Mouse (Mus musculus): ENCODE results near the gene Pik3r4. TPM values are rescaled to one million over a fixed set of nuclear protein-coding genes. Genes with fewer than 3 reads are reported as not detected.

The Pik3r4 gene
- polyA plus RNA-seq, 1 experiment = 16.6 TPM

DNA sequence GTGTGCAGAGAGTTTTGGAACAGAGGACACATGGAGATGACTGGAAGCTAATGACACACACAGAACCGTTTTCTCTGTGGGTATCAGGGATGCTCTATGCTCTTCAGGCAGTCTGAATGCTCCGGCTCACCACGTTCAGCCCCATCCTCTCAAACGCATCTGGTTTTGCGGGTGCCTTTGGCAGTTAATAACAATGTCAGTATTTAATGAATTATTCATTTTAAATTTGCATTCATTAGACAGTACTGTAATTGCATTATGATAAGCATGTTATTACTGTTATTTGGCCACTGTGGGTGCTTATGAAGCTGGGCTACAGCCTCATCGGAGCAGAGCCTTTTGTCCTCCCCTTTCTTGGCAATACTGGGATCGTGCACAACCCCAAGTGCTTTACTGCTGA is 38.6 kb downstream of the Pik3r4 start:
- Histone ChIP-seq H3K27me3 (replicated peaks; ENCODE audit: control insufficient read depth, insufficient read depth, low read length) (no peaks in the 10 kb centered on the region), H3K27ac (ENCODE audit: insufficient read depth, low read depth, low read length) (no peak overlapping the region), H3K4me1 (ENCODE audit: control insufficient read depth, insufficient read depth, low read length) (no peaks in the 10 kb centered on the region), H3K36me3 (ENCODE audit: control insufficient read depth, insufficient read depth, low read length) (peaks cover 4% of the 10 kb centered on the region), H3K4me3 (ENCODE audit: insufficient read depth, low read depth, low read length) (no peak overlapping the region)
- TF ChIP-seq CTCF (conservative IDR thresholded peaks at IDR 0.05; ENCODE audit: insufficient read depth, insufficient read length, low read depth, low read length) (no peak), POLR2A (IDR thresholded peaks at IDR 0.05; ENCODE audit: low read depth, low read length) (no peak)
- DNase-seq = no peak
- WGBS = 87% methylated on average over 7 of the region's 7 CpGs

DNA sequence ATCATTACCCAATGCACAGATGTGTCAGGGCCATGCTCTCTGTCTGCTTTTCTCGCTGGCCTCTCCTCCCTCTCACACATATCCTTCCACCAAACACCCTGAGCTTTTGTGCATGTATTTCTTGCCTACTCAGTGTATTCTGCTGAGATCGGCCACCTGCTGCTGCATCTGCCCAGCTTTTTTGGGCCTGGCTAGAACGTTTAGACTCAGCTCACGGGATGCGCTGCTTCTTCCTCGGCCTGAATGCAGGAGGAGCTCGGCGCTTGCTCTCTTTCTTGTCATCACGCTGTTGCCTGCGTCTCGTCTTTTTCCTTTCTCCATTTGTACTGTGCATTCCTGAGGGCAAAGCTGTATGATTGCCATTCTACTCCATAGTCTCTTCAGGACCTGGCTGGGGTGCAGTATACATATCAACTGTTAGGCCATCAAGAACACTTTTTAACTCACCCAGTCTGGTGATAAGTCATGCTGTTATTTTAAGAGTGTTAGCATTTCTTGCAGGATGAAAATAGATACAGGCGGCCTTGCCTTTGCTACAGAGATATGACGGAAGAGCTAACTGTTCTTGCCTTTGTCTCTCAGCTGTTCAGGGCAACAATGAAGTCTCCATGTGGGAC is 41.9 kb downstream of the Pik3r4 start:
- DNase-seq = no peak
- no peaks in the 10 kb centered on the region for H3K27me3 ChIP-seq (replicated peaks; ENCODE audit: control insufficient read depth, insufficient read depth, low read length)
- no peak overlapping the region for H3K27ac ChIP-seq (ENCODE audit: insufficient read depth, low read depth, low read length)
- H3K4me3 ChIP-seq (ENCODE audit: insufficient read depth, low read depth, low read length) = no peak overlapping the region
- no peak for TF ChIP-seq POLR2A (IDR thresholded peaks at IDR 0.05; ENCODE audit: low read depth, low read length)
- no peak for TF ChIP-seq CTCF (conservative IDR thresholded peaks at IDR 0.05; ENCODE audit: insufficient read depth, insufficient read length, low read depth, low read length)
- peaks cover 1% of the 10 kb centered on the region; the same call in 1 of the 2 replicates for H3K36me3 ChIP-seq (ENCODE audit: control insufficient read depth, insufficient read depth, low read length)
- 91% methylated on average over 13 of the region's 13 CpGs for WGBS
- H3K4me1 ChIP-seq (ENCODE audit: control insufficient read depth, insufficient read depth, low read length) = no peaks in the 10 kb centered on the region

GRCm38 (mm10) chr9:105689485-105689884 is 46.7 kb downstream of the Pik3r4 start:
- Histone ChIP-seq H3K4me1 (ENCODE audit: control insufficient read depth, insufficient read depth, low read length) (no peaks in the 10 kb centered on the region), H3K36me3 (ENCODE audit: control insufficient read depth, insufficient read depth, low read length) (peaks cover 1% of the 10 kb centered on the region; the same call in 1 of the 2 replicates), H3K27ac (ENCODE audit: insufficient read depth, low read depth, low read length) (no peak overlapping the region), H3K27me3 (replicated peaks; ENCODE audit: control insufficient read depth, insufficient read depth, low read length) (no peaks in the 10 kb centered on the region), H3K4me3 (ENCODE audit: insufficient read depth, low read depth, low read length) (no peak overlapping the region)
- DNase-seq = no peak
- 79% methylated on average over 7 of the region's 7 CpGs for WGBS
- TF ChIP-seq POLR2A (IDR thresholded peaks at IDR 0.05; ENCODE audit: low read depth, low read length) = no peak
- TF ChIP-seq CTCF (conservative IDR thresholded peaks at IDR 0.05; ENCODE audit: insufficient read depth, insufficient read length, low read depth, low read length) = no peak

DNA sequence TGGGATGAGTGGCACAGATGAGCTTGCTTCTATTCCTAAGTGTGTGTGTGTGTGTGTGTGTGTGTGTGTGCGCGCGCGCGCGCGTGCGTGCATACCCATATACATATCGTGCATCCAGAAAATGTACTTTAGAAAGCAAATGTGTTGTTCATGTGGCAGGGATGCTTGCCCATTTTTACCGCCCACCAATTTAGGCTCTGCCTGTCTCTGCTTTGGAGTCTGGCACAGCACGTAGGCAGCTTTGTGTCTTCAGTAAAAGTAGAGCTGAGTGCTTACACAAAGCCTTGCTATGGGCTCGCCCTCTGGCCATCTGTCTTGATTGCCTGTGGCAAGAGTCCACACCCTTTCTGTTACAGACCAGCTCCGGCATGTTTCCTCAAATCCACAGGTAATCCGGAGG is 49.7 kb downstream of the Pik3r4 start:
- WGBS = 93% methylated on average over 14 of the region's 14 CpGs
- Histone ChIP-seq H3K4me3 (ENCODE audit: insufficient read depth, low read depth, low read length) (no peak overlapping the region), H3K4me1 (ENCODE audit: control insufficient read depth, insufficient read depth, low read length) (no peaks in the 10 kb centered on the region), H3K36me3 (ENCODE audit: control insufficient read depth, insufficient read depth, low read length) (no peaks in the 10 kb centered on the region), H3K27me3 (replicated peaks; ENCODE audit: control insufficient read depth, insufficient read depth, low read length) (no peaks in the 10 kb centered on the region), H3K27ac (ENCODE audit: insufficient read depth, low read depth, low read length) (no peak overlapping the region)
- TF ChIP-seq POLR2A (IDR thresholded peaks at IDR 0.05; ENCODE audit: low read depth, low read length) (no peak), CTCF (conservative IDR thresholded peaks at IDR 0.05; ENCODE audit: insufficient read depth, insufficient read length, low read depth, low read length) (no peak)
- no peak for DNase-seq

DNA sequence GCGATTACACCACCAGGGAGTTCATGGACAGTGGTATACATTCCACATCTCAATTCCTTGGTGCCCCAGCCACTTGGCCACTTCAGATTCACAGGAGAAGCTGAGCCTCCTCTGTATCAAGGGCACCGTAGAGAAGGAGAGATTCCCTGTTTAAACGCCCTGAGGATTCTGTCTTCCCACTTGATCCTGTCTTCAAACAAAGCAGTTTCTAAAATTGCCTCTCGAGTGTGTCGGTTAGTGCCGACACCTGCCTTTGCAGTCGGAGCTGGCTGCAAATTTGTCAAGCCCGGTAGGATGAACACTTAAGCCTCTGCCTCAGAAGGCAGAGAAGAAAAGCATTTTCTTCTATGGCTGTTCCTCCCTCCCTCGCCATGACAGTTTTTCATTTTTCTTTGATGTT is 50.3 kb downstream of the Pik3r4 start:
- H3K36me3 ChIP-seq (ENCODE audit: control insufficient read depth, insufficient read depth, low read length) = no peaks in the 10 kb centered on the region
- TF ChIP-seq CTCF (conservative IDR thresholded peaks at IDR 0.05; ENCODE audit: insufficient read depth, insufficient read length, low read depth, low read length) (no peak), POLR2A (IDR thresholded peaks at IDR 0.05; ENCODE audit: low read depth, low read length) (no peak)
- no peak for DNase-seq
- no peak overlapping the region for H3K4me3 ChIP-seq (ENCODE audit: insufficient read depth, low read depth, low read length)
- no peaks in the 10 kb centered on the region for H3K27me3 ChIP-seq (replicated peaks; ENCODE audit: control insufficient read depth, insufficient read depth, low read length)
- 88% methylated on average over 9 of the region's 9 CpGs for WGBS
- H3K4me1 ChIP-seq (ENCODE audit: control insufficient read depth, insufficient read depth, low read length) = no peaks in the 10 kb centered on the region
- H3K27ac ChIP-seq (ENCODE audit: insufficient read depth, low read depth, low read length) = no peak overlapping the region

GRCm38 (mm10) chr9:105693854-105694253 is 51.1 kb downstream of the Pik3r4 start:
- TF ChIP-seq CTCF (conservative IDR thresholded peaks at IDR 0.05; ENCODE audit: insufficient read depth, insufficient read length, low read depth, low read length) (peak; percentile 81), POLR2A (IDR thresholded peaks at IDR 0.05; ENCODE audit: low read depth, low read length) (no peak)
- H3K27ac ChIP-seq (ENCODE audit: insufficient read depth, low read depth, low read length) = no peak overlapping the region
- H3K4me1 ChIP-seq (ENCODE audit: control insufficient read depth, insufficient read depth, low read length) = no peaks in the 10 kb centered on the region
- no peaks in the 10 kb centered on the region for H3K36me3 ChIP-seq (ENCODE audit: control insufficient read depth, insufficient read depth, low read length)
- no peaks in the 10 kb centered on the region for H3K27me3 ChIP-seq (replicated peaks; ENCODE audit: control insufficient read depth, insufficient read depth, low read length)
- peak; percentile 86 for DNase-seq
- H3K4me3 ChIP-seq (ENCODE audit: insufficient read depth, low read depth, low read length) = no peak overlapping the region
- WGBS = 2% methylated on average over 5 of the region's 5 CpGs

DNA sequence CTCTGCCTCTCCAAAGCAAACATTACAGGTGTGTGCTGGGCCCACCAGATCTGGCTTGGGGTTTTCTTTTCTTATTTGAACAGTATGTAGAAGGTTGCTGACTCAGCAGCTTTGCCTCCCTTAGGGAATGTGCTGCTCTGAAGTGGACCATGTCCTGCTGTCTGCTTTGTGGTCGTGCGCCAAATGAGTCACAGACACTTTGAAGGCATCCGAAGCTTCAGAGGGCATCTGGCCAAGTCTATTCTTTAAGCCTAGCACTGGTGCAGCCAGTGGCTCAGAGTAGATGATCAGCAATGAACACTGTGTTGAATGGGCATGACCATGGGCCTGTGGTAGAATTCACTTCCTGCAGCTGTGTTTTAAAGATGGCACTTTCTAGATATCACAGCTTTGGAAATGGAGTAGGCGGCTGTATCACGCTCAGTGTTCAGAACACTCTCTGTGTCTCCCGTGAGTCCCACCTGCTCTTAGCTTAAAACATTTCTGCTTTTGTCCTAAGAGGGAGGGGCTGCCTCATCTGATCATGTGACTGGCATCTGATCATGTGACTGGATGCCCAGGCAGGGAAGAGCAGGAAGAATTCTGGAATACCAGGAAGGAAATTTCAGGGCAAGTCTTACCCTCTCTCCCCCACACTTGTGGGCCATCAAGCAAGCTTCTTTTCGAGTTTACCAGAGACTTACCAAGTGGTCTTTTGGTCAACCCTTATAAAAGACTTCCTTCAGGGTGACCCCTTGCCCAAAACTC is 54.2 kb downstream of the Pik3r4 start:
- Histone ChIP-seq H3K27ac (ENCODE audit: insufficient read depth, low read depth, low read length) (no peak overlapping the region), H3K4me3 (ENCODE audit: insufficient read depth, low read depth, low read length) (no peak overlapping the region), H3K27me3 (replicated peaks; ENCODE audit: control insufficient read depth, insufficient read depth, low read length) (no peaks in the 10 kb centered on the region), H3K4me1 (ENCODE audit: control insufficient read depth, insufficient read depth, low read length) (no peaks in the 10 kb centered on the region), H3K36me3 (ENCODE audit: control insufficient read depth, insufficient read depth, low read length) (no peaks in the 10 kb centered on the region)
- DNase-seq = no peak
- 74% methylated on average over 7 of the region's 7 CpGs for WGBS
- TF ChIP-seq CTCF (conservative IDR thresholded peaks at IDR 0.05; ENCODE audit: insufficient read depth, insufficient read length, low read depth, low read length) (no peak), POLR2A (IDR thresholded peaks at IDR 0.05; ENCODE audit: low read depth, low read length) (no peak)

Measured in kidney, adult 2 months (tissue).